Mouse (Mus musculus): ENCODE measurements around the gene Lingo1. TPM values are rescaled to one million over a fixed set of nuclear protein-coding genes. Genes with fewer than 3 reads are reported as not detected.

Gene Lingo1
- total RNA-seq, 2 experiments from 2014 or later, result 224 to 247 TPM

DNA sequence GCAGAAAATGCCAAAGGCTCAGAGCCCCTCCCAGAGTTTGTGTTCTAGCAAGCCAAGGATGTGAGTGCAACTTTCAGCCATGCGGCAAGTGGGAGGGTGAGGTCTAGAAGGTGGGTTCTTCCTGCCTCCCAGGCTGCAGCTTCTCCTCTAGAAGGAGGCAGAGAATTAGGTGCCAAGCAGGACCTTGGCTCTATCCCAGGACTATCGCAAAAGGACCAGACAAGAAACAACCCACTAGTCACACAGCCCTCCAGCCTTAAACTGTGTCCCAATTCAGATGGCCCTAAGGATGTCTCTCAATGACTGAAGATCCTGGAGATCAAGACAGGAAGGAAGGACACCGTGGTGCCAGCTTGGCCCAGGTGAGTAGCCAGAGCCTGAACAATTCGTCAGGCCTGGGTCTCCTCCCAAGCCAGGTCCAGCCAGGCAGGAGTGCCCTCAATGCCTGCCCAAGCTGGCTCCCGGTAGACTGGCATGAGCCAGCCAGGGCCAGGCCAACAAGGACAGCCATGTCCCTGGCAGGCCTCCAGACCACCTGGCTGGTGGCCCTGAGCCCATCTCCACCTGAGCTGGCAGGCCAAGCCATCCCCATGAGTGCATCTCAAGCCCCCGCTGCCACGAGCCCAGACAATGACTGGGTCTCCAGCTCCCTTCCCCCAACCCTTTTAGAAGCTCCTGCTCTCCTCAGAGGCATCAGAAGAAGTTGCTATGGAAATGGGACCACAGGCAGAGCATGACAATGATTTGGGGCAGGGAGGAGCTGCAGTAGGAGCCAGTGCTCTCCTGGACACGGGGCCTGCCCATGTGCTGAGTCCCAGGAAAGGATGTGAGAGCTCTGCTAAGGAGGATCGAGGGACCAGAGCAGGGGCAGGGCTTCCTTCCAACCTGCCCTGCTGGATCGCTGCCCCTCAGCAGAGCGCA, 19.1 kb downstream of the Lingo1 start:
- intact Hi-C loops (cut with DNase I), result no loop called here
- DNase-seq, result peak; percentile 74

DNA sequence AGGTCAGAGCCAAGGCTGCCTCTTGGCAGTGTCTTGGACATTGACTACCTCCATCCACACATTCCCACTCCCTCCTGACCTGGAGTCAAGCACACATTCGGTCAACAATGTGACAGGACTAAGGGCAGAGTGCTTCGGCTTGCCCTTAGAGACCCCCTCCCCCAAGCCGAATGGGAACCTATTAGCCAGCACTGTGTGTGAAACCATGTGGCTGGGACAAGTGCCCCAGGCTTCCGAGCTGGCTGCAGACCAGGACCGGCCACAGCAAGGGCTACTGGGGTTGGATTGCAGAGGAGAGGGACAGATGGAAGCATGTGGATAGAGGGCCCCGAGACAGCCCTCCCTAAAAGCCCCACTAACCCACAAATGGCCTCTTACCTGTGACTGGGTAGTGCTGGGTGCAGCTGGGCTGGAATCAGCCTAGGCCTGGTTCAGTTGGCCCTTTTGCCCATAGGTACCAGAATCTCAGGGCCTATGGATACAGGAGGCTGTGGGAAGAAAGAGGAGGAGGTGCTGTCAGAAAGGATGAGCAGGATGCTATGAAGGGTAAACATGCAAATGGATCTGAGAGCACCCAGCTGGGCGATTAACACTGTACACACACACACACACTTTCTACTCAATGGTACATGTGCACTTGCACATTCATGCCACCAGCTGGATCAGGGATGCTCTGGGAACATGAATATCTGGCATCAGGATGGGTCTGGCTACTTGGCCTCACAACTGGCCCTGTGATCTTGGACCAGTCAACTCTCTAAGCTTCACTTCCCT, 20.9 kb downstream of the Lingo1 start:
- intact Hi-C loops (cut with DNase I), result no loop called here
- peak; percentile 80 for DNase-seq

DNA sequence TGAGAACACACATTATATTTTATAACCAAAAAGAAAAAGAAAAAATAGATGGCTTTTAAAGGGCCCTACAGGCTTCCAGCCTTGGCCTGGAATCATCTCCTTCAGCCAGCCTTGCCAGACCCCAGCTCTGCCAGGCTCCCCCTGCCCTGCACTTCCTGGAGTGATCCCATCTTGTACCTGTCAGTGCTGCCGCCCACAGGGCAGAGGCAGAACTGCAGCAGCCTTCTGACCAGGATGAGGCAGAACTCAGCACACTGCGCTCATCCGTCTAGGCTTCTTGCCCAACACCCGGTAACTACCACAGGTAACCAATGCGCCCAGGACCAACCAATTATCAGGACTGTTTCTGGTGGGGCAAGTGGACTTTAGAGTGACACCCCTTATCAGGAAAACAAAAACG, 22.0 kb downstream of the Lingo1 start:
- intact Hi-C loops (cut with DNase I), result no loop called here
- DNase-seq, result peak; percentile 90

DNA sequence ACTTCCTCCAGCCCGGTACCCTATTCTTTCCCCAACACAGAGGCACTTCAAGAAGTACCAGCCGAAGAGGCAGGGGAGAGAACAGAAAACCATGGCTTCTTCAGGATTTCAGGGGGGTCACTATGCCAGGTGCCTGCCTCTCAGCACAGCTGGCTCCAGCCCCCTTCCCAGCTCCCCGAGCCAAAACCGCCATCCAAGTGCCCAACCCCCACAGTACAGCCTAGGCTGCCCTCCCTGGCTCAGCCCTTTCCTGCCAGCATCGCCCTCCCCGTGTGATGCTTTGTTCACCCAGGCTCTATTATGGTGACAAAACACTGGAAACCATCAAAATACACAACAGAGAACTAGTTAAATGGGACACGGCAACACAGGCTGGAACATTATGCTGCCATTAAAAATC, 22.6 kb downstream of the Lingo1 start:
- peak; percentile 61 for DNase-seq
- intact Hi-C loops (cut with DNase I), result no loop called here

DNA sequence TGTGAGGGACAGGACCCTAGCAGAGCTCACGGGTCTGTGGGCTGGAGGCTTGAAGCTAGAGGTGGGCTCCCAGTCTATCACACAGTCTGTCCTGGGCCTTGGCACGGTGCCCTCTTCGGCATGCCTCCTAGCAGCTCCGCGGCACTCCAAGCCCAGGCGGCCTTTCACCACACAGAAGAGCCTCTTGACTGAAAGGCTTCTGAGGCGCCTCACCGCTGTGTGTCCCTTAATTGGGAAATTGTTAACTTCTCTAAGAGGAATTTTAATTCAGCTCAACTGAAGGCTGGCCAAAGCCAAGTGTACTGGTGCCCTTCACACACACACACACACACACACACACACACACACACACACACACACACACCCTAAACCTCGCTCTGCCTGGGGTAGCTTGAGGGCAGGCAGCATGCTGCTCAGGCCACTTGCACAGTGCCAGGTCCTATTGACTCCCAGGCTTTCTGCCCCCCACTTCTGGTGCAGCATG, 28.6 kb downstream of the Lingo1 start:
- peak; percentile 82 for DNase-seq
- intact Hi-C loops (cut with DNase I), result no loop called here

DNA sequence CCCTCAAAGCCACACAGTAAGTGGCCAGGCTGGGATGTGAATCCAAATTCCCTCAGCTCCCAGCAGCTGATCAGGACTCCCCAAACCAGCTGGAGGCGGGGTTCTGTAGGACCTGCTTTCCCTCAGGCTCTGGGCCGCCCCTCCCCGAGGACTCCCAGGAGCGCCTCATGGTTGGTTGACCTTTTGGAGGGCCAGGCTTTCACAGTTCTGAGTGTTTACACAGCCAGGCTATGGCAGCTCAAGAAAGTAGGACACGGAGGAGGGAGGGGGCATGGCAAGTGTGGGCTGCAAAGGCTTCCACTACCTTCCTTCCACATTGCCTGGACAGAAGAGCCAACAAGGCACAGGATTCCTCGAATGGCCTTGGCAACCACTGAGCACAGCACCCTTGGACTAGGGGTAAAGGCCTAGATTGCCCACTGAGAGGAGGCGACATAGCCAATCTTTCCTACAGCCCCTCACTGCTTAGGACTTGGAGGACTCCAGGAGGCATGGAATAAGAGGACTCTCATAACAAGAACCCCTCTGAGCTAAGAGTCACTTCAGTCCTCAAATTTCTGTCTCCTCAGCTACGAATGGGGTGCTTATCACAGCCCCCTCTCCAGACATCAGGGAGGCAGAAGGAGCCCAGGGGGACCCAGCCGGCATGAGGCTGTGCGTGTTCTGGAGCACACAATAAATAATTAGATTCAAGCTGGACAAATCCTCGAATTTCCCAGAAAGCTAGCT, 29.5 kb downstream of the Lingo1 start:
- intact Hi-C loops (cut with DNase I), result no loop called here
- no peak for DNase-seq

DNA sequence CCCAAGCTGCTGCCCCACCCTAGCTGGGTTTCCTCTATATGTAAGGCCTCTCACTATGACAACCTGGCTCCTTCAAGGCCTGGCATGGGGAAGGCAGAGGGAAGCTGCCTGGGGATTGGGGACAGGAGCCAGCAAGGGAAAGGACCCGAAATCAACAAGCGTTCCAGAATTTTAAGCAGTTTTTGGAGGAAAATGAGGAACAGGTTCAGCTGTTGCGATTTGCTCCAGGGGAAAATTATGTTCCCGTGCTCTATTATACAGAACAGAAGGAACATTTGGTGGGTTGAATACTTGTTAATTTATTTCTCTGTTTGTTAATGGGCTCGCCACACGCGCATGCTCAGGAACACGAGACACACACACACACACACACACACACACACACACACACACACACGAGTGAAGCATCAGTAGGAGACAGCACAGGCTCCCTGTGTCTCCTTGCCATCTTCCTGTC, 34.1 kb downstream of the Lingo1 start:
- intact Hi-C loops (cut with DNase I), result no loop called here
- no peak for DNase-seq

DNA sequence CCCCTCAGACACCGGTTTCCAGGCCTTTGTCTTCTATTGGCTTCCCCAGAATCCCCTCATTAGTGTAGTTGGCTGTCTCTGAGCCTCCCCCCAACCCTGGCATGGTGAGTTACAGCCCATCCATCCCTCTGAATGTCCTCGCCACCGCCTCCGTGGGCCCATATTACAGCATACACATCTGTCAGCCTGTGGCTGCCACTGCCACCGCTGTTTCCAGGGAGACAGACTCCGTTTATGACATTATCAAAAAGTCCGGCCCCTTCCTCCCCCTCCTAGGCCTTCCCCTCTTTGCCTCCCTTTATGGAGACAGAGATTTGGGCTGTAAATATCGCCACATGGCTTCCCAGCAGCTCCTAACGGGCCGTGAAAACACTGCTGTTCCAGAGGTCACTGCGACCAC, 38.5 kb downstream of the Lingo1 start:
- intact Hi-C loops (cut with DNase I), result no loop called here
- no peak for DNase-seq

DNA sequence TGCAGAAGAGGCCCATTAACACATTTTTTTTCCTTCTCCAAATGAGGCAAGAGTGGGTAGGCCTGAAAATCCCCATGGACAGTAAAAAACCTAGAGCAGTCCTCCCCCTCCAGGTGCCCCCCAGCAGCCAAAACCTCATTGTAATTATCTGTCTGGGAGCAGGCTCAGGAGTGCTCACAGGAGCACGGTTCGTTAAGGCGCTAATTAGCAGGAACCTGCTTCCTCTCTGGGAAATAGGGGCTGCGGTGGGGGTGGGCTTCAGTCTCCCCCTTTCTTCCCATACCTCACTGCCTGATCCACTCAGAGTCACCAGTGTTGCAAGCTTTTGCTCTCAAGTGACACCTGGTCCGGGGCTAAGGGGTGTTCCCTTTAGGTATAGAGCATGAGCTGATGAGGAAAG, 41.1 kb downstream of the Lingo1 start:
- DNase-seq, result no peak
- intact Hi-C loops (cut with DNase I), result no loop called here

DNA sequence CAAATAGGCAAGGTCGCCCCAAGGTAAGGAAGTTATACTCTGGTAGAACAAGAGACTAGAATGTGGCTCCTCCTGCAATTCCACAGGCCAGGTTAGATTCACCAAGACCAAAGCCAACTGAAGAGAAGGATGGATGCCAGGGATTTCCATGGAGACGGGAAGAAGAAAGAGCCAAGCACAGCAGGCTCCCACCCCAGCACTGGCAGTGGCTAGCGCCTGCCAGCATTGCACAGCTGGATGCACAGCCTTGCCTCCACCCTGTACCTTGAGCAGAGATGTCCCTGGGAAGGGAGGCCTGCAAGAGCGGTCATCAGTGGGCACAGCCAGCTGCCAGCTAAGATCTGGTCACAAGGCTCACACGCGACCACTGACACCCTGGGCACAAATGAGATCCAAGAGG, 42.9 kb downstream of the Lingo1 start:
- intact Hi-C loops (cut with DNase I), result no loop called here
- DNase-seq, result peak; percentile 26

DNA sequence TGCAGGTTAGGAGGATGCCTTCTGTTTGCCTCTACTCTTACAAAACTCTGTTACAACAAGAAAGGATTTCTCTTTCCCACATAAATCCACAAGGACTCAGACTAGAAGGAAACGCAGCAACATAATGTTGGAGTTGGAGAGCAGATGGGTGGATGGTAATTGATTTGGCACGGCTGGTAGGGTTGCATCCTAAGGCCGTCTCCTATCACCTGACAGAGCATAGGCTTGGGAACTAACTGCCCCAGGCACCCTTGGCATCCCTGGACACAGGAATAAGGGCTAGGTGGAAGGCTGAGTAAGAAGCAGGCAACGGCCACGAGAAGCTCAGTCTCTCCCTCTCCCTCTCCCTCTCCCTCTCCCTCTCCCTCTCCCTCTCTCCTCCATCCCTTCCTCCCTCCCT, 48.2 kb downstream of the Lingo1 start:
- intact Hi-C loops (cut with DNase I), result no loop called here
- DNase-seq, result peak; percentile 71

DNA sequence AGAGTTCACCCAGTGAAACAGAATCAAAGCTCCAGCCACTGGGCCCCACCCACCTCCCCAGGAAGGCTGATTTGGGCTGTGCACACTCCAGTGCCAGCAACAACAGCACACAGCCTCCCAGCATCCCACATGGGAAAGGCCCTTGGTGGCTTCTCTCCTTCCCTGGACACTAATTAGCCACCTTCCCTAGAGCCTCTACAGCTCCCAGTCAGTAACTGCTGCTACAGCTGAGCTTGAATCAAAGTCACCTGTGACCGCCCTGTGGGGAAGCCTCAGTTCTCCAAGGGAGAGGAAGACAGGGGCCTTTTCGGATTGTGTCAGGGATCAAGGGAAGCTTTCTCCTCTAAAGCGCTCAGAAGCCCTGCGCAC, 49.4 kb downstream of the Lingo1 start:
- intact Hi-C loops (cut with DNase I), result no loop called here
- DNase-seq, result no peak

DNA sequence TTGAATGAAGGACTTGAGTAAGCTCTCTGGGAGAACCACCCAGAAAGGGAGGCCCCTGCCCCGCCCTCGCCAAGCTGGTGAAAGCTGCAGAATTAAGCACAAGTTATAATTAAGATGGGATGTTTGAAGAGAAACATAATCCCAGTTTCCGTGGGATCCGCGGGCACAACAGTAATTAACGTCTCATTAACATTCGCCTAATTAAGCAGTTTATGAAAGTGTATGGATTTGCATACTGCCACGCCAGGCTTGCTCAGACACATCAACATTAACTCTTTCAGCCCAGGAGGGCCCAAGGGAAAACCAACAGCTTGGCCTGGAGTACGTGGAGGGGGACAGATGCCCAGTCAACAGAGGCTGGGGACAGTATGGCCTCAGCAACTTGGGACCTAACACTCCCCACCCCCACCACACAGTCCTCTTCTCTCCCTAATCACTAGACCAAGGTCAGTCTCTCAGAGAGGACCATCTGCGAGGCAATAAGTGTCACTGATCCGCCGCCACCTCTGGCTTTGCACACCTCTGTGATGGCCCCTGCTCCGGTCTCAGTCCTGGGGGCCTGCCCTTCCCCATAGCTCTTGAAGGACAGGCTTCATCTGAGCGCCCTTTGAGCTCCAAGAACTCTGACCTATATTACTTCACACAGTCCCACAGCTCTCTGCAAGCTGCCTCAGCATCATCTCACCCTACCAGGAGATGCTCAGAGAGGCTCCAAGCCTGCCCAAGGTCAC, 49.9 kb downstream of the Lingo1 start:
- intact Hi-C loops (cut with DNase I), result no loop called here
- DNase-seq, result no peak

DNA sequence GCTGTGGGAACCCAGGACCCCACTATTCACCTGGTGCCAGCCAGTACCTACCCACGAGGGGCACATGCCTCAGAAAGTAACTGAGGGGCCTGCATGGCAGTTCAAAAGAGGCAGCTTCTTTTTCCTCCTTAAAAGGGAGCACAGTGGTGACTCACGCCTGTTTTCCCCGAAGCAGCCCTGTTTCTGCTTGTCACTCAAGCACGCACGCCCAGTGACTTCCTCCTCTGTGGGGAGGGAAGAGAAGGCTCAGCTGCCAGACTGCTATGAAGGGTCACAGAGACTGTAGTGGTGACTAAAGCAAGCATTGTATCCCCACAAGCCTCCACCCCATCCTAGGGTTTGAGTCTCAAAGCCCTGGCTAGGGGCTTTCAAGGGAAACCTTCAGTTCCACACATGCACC, 51.9 kb downstream of the Lingo1 start:
- intact Hi-C loops (cut with DNase I), result no loop called here
- DNase-seq, result no peak

DNA sequence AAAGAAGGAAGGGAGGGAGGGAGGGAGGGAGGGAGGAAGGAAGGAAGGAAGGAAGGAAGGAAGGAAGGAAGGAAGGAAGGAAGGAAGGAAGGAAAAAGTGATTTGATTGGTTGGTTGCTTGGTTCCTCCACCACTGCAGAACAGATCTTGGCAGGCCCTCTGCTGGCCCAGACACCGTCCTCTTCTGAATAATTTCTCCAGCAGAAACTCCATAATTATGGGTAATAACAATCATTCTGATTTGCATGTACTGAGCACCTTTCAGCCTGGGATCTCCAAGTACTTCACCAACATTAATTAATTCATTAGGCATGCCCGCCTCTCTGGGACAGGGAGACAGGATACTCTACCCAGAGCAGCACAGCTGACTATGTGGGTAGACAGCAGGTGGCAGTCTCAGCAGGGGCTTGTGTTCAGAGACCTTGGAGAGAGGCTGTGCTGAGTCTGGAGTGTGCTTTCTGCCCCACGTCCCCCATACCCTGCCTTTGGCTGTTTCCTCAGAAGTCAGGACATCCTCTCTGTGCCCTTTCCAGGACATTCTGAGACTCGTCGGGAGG, 57.0 kb downstream of the Lingo1 start:
- intact Hi-C loops (cut with DNase I), result no loop called here
- peak; percentile 66 for DNase-seq

DNA sequence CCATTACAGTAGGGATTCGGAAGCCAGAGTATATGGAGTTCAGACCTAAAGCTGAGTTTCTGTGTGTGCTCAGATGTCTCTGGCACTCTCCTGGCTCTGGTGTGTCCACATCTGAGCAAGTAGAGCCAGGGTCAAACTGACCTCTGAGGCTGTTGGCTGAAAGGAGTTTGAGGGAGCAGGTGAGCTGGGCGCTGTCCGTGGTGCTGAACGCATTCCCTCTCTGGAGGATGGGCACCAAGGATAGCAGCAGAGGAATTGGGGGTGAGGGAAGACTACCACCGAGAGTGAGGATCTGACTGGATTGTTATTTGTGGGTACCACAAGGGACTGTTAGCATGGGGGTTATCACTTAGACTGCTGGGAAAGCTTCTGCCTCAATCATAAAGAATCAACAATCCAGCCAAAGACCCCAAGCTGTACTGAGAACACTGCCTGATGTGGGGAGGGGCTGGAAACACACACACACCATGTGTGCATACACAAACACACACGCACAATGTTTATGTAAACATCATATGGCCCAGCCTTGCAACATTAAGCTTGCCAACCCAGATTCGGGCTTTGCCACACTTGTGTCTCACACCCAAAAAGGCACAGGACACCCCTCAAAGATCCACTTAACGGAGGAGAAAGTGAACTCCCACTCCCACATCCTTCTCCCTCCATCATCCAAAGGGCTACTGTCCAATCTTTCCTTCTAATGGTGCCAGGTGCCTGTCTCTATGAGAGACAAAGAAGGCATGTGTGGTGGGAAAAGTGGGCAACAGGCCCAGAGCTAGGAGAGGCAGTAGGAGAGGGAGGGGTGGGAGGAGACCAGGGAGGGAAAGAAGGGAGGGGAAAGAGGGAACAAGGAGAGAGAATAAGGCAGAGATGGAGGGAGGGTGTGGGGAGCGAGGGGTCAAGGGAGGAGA, 57.8 kb downstream of the Lingo1 start:
- peak; percentile 89 for DNase-seq
- intact Hi-C loops (cut with DNase I), result no loop called here

DNA sequence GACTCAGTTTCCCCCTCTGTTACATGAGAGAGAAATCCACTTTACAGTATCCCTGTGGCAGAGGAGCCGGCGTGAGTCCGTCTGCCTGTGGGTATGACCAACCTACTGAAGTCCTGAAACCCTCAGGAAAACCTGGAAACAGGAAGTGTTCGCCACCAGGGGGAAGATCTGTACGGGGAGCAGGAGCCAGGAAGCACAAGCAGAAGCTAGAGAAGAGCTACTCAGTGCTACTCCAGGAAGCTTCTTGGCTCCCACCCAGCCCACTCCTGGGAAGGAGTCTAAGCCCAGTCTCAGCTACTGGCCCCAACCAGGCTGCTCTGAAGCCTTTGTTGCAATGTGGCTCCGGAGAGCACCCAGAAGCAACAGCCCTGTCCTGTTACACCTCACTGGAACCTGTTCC, 61.9 kb downstream of the Lingo1 start:
- intact Hi-C loops (cut with DNase I), result no loop called here
- DNase-seq, result peak; percentile 49

DNA sequence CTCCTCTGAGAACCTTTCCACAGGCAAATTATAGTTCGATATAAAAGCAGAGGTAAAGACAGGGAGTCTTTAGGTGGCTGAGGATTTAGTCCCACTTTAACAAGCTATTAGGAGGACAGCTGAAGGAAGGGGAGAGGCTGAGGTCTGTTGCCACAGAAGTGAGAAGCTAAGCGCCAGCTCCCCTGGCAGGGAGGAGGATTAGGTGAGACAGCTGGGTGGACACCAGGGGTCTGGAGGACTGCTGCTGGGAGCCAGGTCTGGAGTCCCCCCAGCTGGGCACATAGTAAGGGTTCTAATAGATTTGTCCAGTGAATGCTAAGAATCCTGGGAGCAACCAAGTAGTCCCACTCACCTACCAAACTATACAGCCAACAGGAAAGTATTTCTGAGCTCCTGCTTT, 65.3 kb downstream of the Lingo1 start:
- intact Hi-C loops (cut with DNase I), result no loop called here
- DNase-seq, result no peak

DNA sequence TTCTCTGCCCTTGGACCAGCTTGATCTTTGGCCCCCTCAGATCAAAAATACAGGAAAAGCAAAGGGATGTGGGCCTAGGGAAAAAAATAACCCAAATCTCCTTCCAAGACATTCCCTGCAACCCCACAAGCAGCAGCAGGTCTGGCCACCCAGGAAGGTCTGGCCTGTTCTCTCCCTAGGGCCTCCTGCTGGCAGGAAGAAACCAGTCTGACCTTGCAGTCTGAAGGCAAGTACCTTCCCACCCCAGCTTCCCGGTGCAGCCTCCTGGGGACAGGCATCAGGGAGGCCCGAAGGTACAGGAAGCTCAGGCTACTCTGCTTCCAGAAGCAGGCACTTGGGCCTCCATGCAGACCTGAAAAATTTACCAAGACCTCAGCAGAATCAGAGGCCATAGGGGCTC, 67.1 kb downstream of the Lingo1 start:
- intact Hi-C loops (cut with DNase I), result no loop called here
- no peak for DNase-seq

All from left cerebral cortex, postnatal 4 days (tissue).